Mouse (Mus musculus) skeletal muscle tissue, adult 2 months (tissue): ENCODE data around the gene Hdc.
"Not testable (repeated sequence)": the region's sequence is repeated elsewhere in the genome, so short reads cannot be mapped to it uniquely, and the experiment has no call there.

Experiments used
- DNase-seq: peaks from one replicate; pipeline ENCODE4 v3.0.0-alpha.2; 2012; ENCODE audit warnings: low read depth, low spot score

Hdc gene

GRCm38 (mm10) chr2:126619249-126619704 is at the start of gene Hdc:
Gene Hdc (minus strand): TSS chr2:126619299.
- DNase-seq: no peak

- no peak for DNase-seq
Observed at GRCm38 (mm10) chr2:126668621-126669252, 49.6 kb upstream of the Hdc start.

GRCm38 (mm10) chr2:126665984-126666383 is 46.9 kb upstream of the Hdc start:
- DNase-seq: no peak

- DNase-seq: peak; percentile 8
Observed at GRCm38 (mm10) chr2:126663481-126663880, 44.4 kb upstream of the Hdc start.

GRCm38 (mm10) chr2:126652929-126653328 is 33.8 kb upstream of the Hdc start:
- no peak for DNase-seq

GRCm38 (mm10) chr2:126647762-126648161 is 28.7 kb upstream of the Hdc start:
- DNase-seq: no peak

- DNase-seq: no peak
Observed at GRCm38 (mm10) chr2:126646461-126646860, 27.4 kb upstream of the Hdc start.

GRCm38 (mm10) chr2:126644768-126645167 is 25.7 kb upstream of the Hdc start:
- DNase-seq: no peak

- no peak for DNase-seq
Observed at GRCm38 (mm10) chr2:126640298-126640697, 21.2 kb upstream of the Hdc start.

GRCm38 (mm10) chr2:126635939-126636823 is 17.1 kb upstream of the Hdc start:
- peak; percentile 28 for DNase-seq

GRCm38 (mm10) chr2:126633165-126633564 is 14.1 kb upstream of the Hdc start:
- DNase-seq: no peak

- no peak for DNase-seq
Observed at GRCm38 (mm10) chr2:126628455-126628995, 9.4 kb upstream of the Hdc start.

GRCm38 (mm10) chr2:126623138-126623537 is 4.0 kb upstream of the Hdc start:
- no peak for DNase-seq

GRCm38 (mm10) chr2:126622455-126622854 is 3.4 kb upstream of the Hdc start:
- no peak for DNase-seq

- DNase-seq: no peak
Observed at GRCm38 (mm10) chr2:126618470-126619179, 474 bp downstream of the Hdc start.

- DNase-seq: no peak
Observed at GRCm38 (mm10) chr2:126615355-126615754, 3.7 kb downstream of the Hdc start.

GRCm38 (mm10) chr2:126609600-126609999 is 9.5 kb downstream of the Hdc start:
- DNase-seq: not testable (repeated sequence)

- DNase-seq: peak; percentile 31
Observed at GRCm38 (mm10) chr2:126607553-126608203, 11.4 kb downstream of the Hdc start.

- DNase-seq: no peak
Observed at GRCm38 (mm10) chr2:126606688-126607062, 12.4 kb downstream of the Hdc start.

GRCm38 (mm10) chr2:126606061-126606687 is 12.9 kb downstream of the Hdc start:
- DNase-seq: no peak
